ENCODE assay signal across 8 mouse cellular contexts in genomic region chr7:73400051-73400916, GRCm38 (mm10). TPM values are rescaled to one million over a fixed set of nuclear protein-coding genes. Genes with fewer than 3 reads are reported as not detected.
DNase-seq lines count a peak whose midpoint lies in the region; ATAC-seq lines count a peak whose summit lies in the region.

No protein-coding gene starts in this region.

- H3K4me1 ChIP-seq in heart, embryonic 15.5 days (replicated peaks), result peaks cover 24% of the 10 kb centered on the region
- H3K4me1 ChIP-seq in hindbrain, embryonic 10.5 days (replicated peaks), result peaks cover 82% of the 10 kb centered on the region
- H3K4me1 ChIP-seq in midbrain, embryonic 11.5 days (ENCODE audit: control insufficient read depth, insufficient read depth, low read length), result peaks cover 66% of the 10 kb centered on the region

- no peaks in the 10 kb centered on the region for H3K36me3 ChIP-seq in heart, embryonic 15.5 days
- H3K36me3 ChIP-seq in hindbrain, embryonic 10.5 days, result peaks cover 73% of the 10 kb centered on the region
- H3K36me3 ChIP-seq in midbrain, embryonic 11.5 days (ENCODE audit: control insufficient read depth, insufficient read depth, low read length), result peaks cover 13% of the 10 kb centered on the region

- DNase-seq in heart, adult 11 months, result no peak
- DNase-seq in WW6 (ENCODE audit: low read depth, low spot score), result peak; percentile 76
- peak; percentile 67 for DNase-seq in hindbrain, embryonic 10.5 days (ENCODE audit: low spot score)
- peak; percentile 97 for DNase-seq in midbrain, embryonic 11.5 days (ENCODE audit: low spot score, missing footprints)
- no peak for DNase-seq in adrenal gland, postnatal 25 days
- no peak for DNase-seq in adrenal gland, adult 2 months
- DNase-seq in natural killer cell, adult 2 months (ENCODE audit: low spot score in 2 of 2), result no peak

- 27% methylated on average over 20 of the region's 20 CpGs for WGBS in heart, embryonic 15.5 days
- 15% methylated on average over 20 of the region's 20 CpGs for WGBS in hindbrain, embryonic 10.5 days
- 6% methylated on average over 20 of the region's 20 CpGs for WGBS in midbrain, embryonic 11.5 days

- H3K9me3 ChIP-seq in heart, embryonic 15.5 days (replicated peaks), result no peaks in the 10 kb centered on the region
- H3K9me3 ChIP-seq in hindbrain, embryonic 10.5 days, result no peaks in the 10 kb centered on the region
- H3K9me3 ChIP-seq in midbrain, embryonic 11.5 days (ENCODE audit: control insufficient read depth, low read length), result no peaks in the 10 kb centered on the region

- ATAC-seq in heart, embryonic 15.5 days (replicated peaks; ENCODE audit: insufficient number of reproducible peaks, insufficient read depth, low FRiP score, low read depth), result no peak
- peak; percentile 82 for ATAC-seq in midbrain, embryonic 11.5 days (ENCODE audit: low FRiP score)

- H3K4me3 ChIP-seq in heart, embryonic 15.5 days, result peak overlapping the region; percentile 45
- H3K4me3 ChIP-seq in hindbrain, embryonic 10.5 days, result peak overlapping the region; percentile 49
- H3K4me3 ChIP-seq in midbrain, embryonic 11.5 days (ENCODE audit: low read depth, low read length), result peak overlapping the region; percentile 31

- H3K27ac ChIP-seq in heart, embryonic 15.5 days, result no peak overlapping the region
- peak overlapping the region; percentile 87 for H3K27ac ChIP-seq in hindbrain, embryonic 10.5 days
- H3K27ac ChIP-seq in midbrain, embryonic 11.5 days (ENCODE audit: low read depth, low read length), result peak overlapping the region; percentile 82

- H3K9ac ChIP-seq in heart, embryonic 15.5 days, result peak overlapping the region; percentile 30; the same call in 1 of the 2 replicates
- H3K9ac ChIP-seq in midbrain, embryonic 11.5 days (ENCODE audit: low read length), result peak overlapping the region; percentile 69

- H3K4me2 ChIP-seq in heart, embryonic 15.5 days, result peak overlapping the region; percentile 74
- peak overlapping the region; percentile 70 for H3K4me2 ChIP-seq in midbrain, embryonic 11.5 days

- H3K27me3 ChIP-seq in heart, embryonic 15.5 days, result peaks cover 42% of the 10 kb centered on the region
- H3K27me3 ChIP-seq in hindbrain, embryonic 10.5 days (ENCODE audit: insufficient read depth, poor library complexity, severe bottlenecking), result no peaks in the 10 kb centered on the region; the same call in 1 of the 2 replicates
- H3K27me3 ChIP-seq in midbrain, embryonic 11.5 days (ENCODE audit: control insufficient read depth, insufficient read depth, low read length), result no peaks in the 10 kb centered on the region

RNA-seq across cellular contexts. Expression of gene Rgma, which starts 25.0 kb away (rescaled TPM):
- 3.3 and 5.9 TPM in 2 replicates for polyA plus RNA-seq in heart, embryonic 15.5 days (2015; fragmentation: Nextera tagmentation; extraction: Ambion mirVana)
- 38.4 and 51.1 TPM in 2 replicates for polyA plus RNA-seq in hindbrain, embryonic 10.5 days (2016; fragmentation: Nextera tagmentation; extraction: Ambion mirVana)
- polyA plus RNA-seq in midbrain, embryonic 11.5 days (2014; fragmentation: Nextera tagmentation; extraction: Ambion mirVana), result 43.9 and 47.5 TPM in 2 replicates
- 7.7 and 9.9 TPM in 2 replicates for total RNA-seq in adrenal gland, postnatal 25 days (2021)
- total RNA-seq in adrenal gland, adult 2 months (2021), result 10 to 100 TPM in 1 of 2 experiments, 1 to 10 TPM in 1; 8.2 to 24.1 TPM
- polyA plus RNA-seq in adrenal gland, adult 2 months (2012; rRNA removed), result 21.6 and 22.8 TPM in 2 replicates

Comparison
In these comparisons a context has a peak if more than half of its experiments do, and no peak if none do; other contexts are left out.
1. DNase-seq: peak in WW6 (single experiment), hindbrain, embryonic 10.5 days (single experiment) and midbrain, embryonic 11.5 days (single experiment); none in heart, adult 11 months (single experiment), adrenal gland, postnatal 25 days (single experiment), adrenal gland, adult 2 months (single experiment) and natural killer cell, adult 2 months (0 of 2).
2. Peak in every context shown above with its lines, with median percentiles within 50 percentile points of each other: H3K4me3 ChIP-seq.